Mouse (Mus musculus) embryonic fibroblast, embryonic 13.5 days (primary cell): ENCODE results near the gene Ndnf. TPM values are rescaled to one million over a fixed set of nuclear protein-coding genes. Genes with fewer than 3 reads are reported as not detected.

Experiments used
- H3K27ac ChIP-seq: 2 replicates; pipeline ENCODE4 v1.5.1; 2012; ENCODE audit warnings: low read length, control low read depth, inconsistent platforms; ENCODE audit not compliant: insufficient read depth
- H3K4me1 ChIP-seq: 2 replicates; pipeline ENCODE4 v1.6.1; 2011; ENCODE audit warnings: low read length; ENCODE audit not compliant: control insufficient read depth, insufficient read depth
- H3K4me3 ChIP-seq: 2 replicates; pipeline ENCODE4 v1.5.1; 2011; ENCODE audit warnings: mild to moderate bottlenecking, control low read depth, low read length; ENCODE audit not compliant: insufficient read depth
- CTCF ChIP-seq: IDR thresholded peaks from 2 replicates; pipeline ENCODE4 v1.5.1; 2011; ENCODE audit warnings: mild to moderate bottlenecking, control low read depth, low read length, moderate library complexity, borderline replicate concordance; ENCODE audit not compliant: insufficient read depth
- POLR2A ChIP-seq: IDR thresholded peaks from 2 replicates; pipeline ENCODE4 v1.6.1; 2011; ENCODE audit warnings: low read depth, mild to moderate bottlenecking, control low read depth, low read length, moderate library complexity
- polyA plus RNA-seq: library from polyadenylated mRNA; stranded (reverse); fragments of >200 nt; gene quantifications from 2 replicates; pipeline ENCODE4 v1.2.4, GENCODE M21; 2011; ENCODE audit warnings: low read depth; ENCODE audit not compliant: missing spikeins, insufficient read length

Ndnf gene
- polyA plus RNA-seq, 1 experiment = 43.0 TPM

- no peak overlapping the region for H3K27ac ChIP-seq
- no peaks in the 10 kb centered on the region for H3K4me1 ChIP-seq
- no peak overlapping the region for H3K4me3 ChIP-seq
- no peak for TF ChIP-seq CTCF
- TF ChIP-seq POLR2A = no peak
Observed at GRCm38 (mm10) chr6:65662050-65662449, 9.3 kb upstream of the Ndnf start.

GRCm38 (mm10) chr6:65663990-65664389 lies 7.4 kb upstream of the Ndnf start:
- TF ChIP-seq CTCF (no peak), POLR2A (no peak)
- Histone ChIP-seq H3K27ac (no peak overlapping the region), H3K4me3 (no peak overlapping the region), H3K4me1 (no peaks in the 10 kb centered on the region)

- Histone ChIP-seq H3K27ac (no peak overlapping the region), H3K4me3 (no peak overlapping the region), H3K4me1 (no peaks in the 10 kb centered on the region)
- TF ChIP-seq POLR2A (no peak), CTCF (no peak)
Observed at GRCm38 (mm10) chr6:65666295-65666694, 5.1 kb upstream of the Ndnf start.

- no peak overlapping the region for H3K27ac ChIP-seq
- no peak for TF ChIP-seq POLR2A
- TF ChIP-seq CTCF = no peak
- no peaks in the 10 kb centered on the region for H3K4me1 ChIP-seq
- no peak overlapping the region for H3K4me3 ChIP-seq
Observed at GRCm38 (mm10) chr6:65669971-65670370, 1.4 kb upstream of the Ndnf start.

GRCm38 (mm10) chr6:65670981-65671411 lies 394 bp upstream of the Ndnf start:
- H3K27ac ChIP-seq = no peak overlapping the region
- no peak for TF ChIP-seq POLR2A
- no peak for TF ChIP-seq CTCF
- H3K4me3 ChIP-seq = no peak overlapping the region
- no peaks in the 10 kb centered on the region for H3K4me1 ChIP-seq

GRCm38 (mm10) chr6:65672131-65673031 lies 991 bp downstream of the Ndnf start:
- TF ChIP-seq CTCF (no peak), POLR2A (no peak)
- Histone ChIP-seq H3K4me1 (no peaks in the 10 kb centered on the region), H3K27ac (no peak overlapping the region), H3K4me3 (peak overlapping the region; percentile 60)

- Histone ChIP-seq H3K4me3 (no peak overlapping the region), H3K4me1 (no peaks in the 10 kb centered on the region), H3K27ac (no peak overlapping the region)
- TF ChIP-seq CTCF (no peak), POLR2A (no peak)
Observed at GRCm38 (mm10) chr6:65693938-65694337, 22.5 kb downstream of the Ndnf start.

- H3K4me1 ChIP-seq = no peaks in the 10 kb centered on the region
- H3K27ac ChIP-seq = no peak overlapping the region
- no peak for TF ChIP-seq CTCF
- TF ChIP-seq POLR2A = no peak
- no peak overlapping the region for H3K4me3 ChIP-seq
Observed at GRCm38 (mm10) chr6:65720676-65721075, 49.3 kb downstream of the Ndnf start.

GRCm38 (mm10) chr6:65725677-65726076 lies 54.3 kb downstream of the Ndnf start:
- Histone ChIP-seq H3K27ac (no peak overlapping the region), H3K4me1 (no peaks in the 10 kb centered on the region), H3K4me3 (no peak overlapping the region)
- TF ChIP-seq CTCF (no peak), POLR2A (no peak)

- Histone ChIP-seq H3K27ac (no peak overlapping the region), H3K4me1 (no peaks in the 10 kb centered on the region), H3K4me3 (no peak overlapping the region)
- TF ChIP-seq POLR2A = no peak
- no peak for TF ChIP-seq CTCF
Observed at GRCm38 (mm10) chr6:65728261-65728660, 56.9 kb downstream of the Ndnf start.
